Mouse (Mus musculus) CH12.LX (cell line): ENCODE results near the gene Slc25a17.

ENCODE experiments used
- CTCF ChIP-seq, 2 experiments: IDR thresholded peaks in 1 of 2; conservative IDR thresholded peaks in 1 of 2; 2 replicates each; pipeline ENCODE4 v1.5.1; 2011 to 2012; ENCODE audit warnings: low read depth in 2 of 2, low read length in 2 of 2, improper control_type of control experiment in 1 of 2, inconsistent platforms in 1 of 2, mild to moderate bottlenecking in 1 of 2, moderate library complexity in 1 of 2
- MAX ChIP-seq: IDR thresholded peaks from 2 replicates; pipeline ENCODE4 v1.6.1; 2011; ENCODE audit warnings: low read length, improper control_type of control experiment
- MXI1 ChIP-seq: IDR thresholded peaks from 2 replicates; pipeline ENCODE4 v1.6.1; 2011; ENCODE audit warnings: mild to moderate bottlenecking, low read depth, low read length, improper control_type of control experiment
- POLR2A ChIP-seq: IDR thresholded peaks from 2 replicates; pipeline ENCODE4 v1.6.1; 2011; ENCODE audit warnings: low read depth, mild to moderate bottlenecking, improper control_type of control experiment, low read length

GRCm38 (mm10) chr15:81300520-81301069, 60.0 kb downstream of the Slc25a17 start:
- TF ChIP-seq CTCF (conservative IDR thresholded peaks at IDR 0.05 in 1 of 2, IDR thresholded peaks at IDR 0.05 in 1 of 2; ENCODE audit: low read depth in 2 of 2, low read length in 2 of 2) (no peak), MXI1 (no peak), MAX (no peak), POLR2A (no peak)
